Mouse (Mus musculus): ENCODE measurements at regions not wholly inside any gene's neighbourhood (a gene's known extent, or its start where the extent isn't known, plus 50 kb on each side); places are given as distances from the start of the nearest gene placed in this dataset.

DNA sequence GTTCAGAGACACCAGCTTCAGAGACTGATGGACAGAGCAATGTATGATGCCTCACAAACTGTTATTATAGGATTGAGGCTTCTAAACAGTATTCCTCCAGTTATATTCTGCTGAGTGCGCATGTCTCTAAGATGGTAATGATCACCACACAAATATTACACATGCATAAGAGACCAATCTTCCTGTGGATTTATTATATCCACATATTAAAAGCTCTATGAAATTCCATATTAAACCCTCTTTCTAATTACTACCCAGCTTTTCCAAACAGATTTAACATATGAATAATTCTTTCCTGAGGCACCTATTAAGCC lies 2252.9 kb downstream of the 4930444P10Rik start:
- intact Hi-C loops (cut with DNase I): no loop called here

DNA sequence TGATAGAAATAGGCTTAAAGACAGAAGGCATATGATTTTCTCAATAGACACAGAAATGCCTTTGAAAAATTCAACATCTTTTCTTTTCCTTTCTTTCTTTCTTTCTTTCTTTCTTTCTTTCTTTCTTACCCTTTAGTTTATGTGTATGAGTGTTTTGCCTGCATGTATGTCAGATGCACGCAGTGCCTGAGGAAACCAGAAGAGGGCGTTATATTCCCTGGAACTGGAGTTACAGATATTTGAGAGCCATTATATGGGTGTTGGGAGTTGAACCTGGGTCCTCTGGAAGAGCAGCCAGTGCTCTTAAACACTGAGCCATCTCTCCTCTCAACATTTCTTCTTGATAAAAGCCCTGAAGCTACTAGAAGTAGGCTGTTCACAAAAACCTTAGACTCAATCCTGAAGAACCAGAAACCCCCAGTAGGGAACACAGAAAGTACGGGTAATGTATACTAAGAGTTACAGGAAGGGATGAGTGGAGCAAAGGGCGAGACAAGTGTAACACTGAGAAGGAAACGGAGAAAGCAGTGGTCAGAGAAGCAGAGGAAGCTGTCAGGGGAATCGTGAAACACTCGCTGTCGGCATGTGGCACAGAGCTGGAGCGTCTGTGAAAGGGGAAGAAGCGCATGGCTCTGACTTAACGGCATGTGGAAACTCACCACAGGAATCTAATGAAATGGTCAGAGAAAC lies 2253.4 kb downstream of the 4930444P10Rik start:
- intact Hi-C loops (cut with DNase I): no loop called here

DNA sequence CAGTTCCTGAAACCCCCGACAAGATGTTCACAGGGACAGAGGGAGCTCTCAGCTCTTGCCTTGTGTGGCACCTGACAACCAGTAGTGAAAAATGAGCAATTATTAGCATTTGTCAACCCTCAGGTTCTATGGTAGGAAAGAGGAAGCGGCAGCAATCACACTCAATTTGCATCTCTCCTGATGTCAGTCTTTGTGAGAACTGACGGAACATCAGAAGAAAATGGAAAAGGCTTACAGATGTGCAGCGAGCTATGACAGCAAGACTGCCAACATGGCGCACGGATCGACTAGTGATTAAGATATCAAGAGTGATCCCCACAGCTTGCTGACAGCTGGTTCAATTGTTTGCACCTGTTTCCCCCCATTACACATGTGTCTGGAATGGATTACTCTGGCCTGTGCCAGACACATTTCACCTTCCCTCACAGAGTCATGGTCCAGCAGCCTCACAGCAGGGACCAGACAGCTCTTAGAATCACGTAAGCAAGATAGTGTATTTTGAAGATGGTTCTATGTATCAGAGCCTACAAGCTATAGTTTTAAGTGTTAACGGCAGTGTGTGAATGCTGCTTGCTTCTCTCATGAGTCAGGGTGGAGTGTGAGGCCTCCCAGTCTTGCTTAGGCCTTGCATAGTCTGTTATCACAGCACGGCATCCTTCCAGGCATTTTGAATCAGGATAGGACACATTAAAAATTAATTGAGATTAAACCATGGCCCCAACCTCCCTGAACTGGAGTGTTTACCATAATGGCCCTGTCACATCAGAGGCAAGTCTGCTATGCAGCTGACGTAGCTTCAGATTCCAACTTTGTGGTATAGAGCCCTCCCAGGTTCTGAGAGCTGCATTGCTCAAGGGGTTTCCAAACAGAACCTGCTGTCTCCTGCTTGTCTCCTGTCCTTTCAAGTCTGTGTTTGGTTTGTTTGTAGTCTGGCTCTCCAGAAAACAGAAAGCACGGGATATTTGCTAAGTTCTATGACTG lies 2258.0 kb downstream of the 4930444P10Rik start:
- intact Hi-C loops (cut with DNase I): no loop called here

DNA sequence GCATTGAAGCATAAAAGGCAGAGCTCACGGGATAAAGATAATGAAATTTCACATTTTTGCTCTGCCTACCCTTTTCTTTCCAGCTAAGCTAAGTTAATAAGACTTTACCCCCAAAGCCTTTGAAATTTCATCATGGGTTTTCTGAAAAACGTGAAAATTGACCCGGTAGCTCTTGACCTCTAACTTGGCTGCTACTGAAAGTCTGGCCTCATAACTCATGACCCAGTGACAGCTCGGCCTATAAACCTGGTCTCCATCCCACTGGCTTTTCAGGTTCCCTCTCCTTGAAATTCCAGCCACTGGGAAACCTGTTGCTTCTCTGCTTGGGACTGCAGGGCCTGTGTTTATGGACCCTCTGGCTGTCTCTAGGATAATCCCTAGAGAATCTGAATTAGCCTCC lies 2285.3 kb downstream of the 4930444P10Rik start:
- intact Hi-C loops (cut with DNase I): no loop called here

DNA sequence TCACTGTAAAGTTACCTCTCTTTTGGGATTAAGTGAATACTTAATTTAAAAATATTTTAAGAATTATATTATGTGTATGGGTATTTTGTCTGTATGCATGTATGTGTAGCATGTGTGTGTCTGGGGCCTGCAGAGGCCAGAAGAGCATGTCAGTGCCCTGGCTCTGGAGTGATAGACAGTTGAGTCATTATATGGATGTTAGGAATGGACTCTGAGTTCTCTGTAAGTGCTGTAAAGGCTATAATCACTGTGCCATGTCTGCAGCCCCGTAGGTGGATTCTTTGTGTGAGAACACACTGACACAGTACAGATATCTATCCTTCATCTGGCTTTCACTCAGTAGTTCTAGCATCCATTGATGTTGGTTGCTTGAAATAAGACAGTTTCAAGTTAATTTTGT lies 2292.7 kb downstream of the 4930444P10Rik start:
- intact Hi-C loops (cut with DNase I): no loop called here

DNA sequence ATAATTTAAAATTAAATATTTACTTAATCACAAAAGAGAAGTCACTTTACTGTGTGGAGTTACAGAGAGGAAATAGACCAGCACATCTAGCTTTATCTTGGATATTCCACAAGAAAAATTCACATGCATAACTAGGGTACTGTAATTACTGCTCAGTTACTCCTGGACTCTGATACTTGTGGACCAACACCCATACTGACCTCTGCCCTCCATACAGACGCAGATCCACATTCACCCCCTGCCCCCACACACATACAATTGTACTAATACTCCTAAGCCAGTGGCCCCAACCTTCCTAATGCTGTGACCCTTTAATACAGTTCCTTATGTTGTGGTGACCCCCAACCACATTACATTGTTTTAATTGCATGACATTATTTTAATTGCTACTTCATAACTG lies 2294.3 kb downstream of the 4930444P10Rik start:
- intact Hi-C loops (cut with DNase I): no loop called here

DNA sequence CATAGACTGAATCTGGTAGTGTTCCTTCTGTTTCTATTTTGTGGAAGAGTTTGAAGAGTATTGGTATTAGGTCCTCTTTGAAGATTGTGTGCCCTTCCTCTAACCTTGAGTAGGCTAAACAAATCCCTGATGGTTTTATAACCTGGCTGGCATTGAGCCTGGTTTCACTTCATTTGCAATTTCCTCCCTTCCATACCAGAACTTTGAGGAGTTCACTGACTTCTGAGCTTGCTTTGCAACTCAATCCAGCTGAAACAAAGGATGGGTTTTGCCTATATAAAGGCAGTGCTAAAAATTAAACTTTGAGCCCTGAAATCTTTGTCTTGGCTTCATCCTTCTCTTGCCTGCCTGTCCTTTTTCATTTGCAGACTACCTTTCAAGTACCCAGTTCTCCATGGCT lies 2297.9 kb downstream of the 4930444P10Rik start:
- intact Hi-C loops (cut with DNase I): no loop called here

DNA sequence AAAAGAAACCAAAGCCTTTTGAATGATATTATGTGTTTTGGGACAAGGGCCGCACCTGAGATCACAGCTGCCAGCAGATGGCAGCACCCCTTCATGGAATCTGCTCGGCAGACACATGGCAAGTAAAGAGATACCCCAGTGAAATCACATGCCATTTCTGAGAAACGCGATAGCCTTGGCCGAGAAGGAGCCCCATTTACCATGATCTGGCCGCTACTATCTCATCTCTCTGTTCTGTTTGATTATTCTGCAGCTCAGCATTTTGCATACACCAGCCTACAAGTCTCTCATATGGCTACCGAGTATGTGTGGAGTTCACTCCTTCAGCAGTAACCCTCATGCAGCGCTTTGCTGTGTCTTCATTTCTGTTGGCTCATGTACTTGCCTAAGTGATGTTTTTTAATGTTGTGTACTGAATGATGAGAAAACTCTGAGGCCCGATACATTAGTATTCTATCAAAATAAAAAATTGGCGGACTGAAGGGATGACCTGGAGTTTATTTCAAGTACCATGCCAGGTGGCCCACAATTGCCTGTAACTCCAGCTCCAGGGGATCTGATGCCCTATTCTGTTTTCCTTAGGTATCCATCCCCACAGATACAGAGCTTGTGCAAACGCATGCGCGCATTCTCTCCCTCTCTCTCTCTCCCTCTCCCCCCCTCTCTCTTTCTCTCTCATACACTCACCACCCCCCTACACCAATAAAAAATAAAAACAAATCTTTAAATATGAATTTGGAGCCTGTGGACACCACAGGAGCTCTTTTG lies 2303.6 kb downstream of the 4930444P10Rik start:
- intact Hi-C loops (cut with DNase I): loop anchor here (2.0 to 5.0 kb wide), 4 partner anchors 783 to 1073 kb away; no protein-coding TSS in a partner anchor

DNA sequence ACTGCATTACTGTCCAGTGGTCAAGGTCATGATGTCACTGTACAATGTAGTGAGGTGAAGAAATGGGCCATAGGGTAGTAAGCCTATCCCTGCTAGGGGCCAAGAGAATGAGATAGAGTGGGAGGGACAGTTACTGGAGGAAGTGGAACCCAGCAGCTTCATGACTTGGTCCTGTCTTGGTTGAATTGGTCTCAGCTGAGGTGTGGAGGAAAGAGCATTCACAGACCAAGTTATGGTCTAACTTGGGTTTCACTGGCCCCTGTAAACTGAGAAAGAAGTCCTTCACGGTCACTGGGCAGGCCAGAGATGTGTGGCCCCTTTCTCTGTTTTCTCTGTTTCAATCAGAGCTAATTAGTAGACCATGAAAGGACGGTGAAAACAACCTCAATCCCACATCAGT lies 2306.1 kb downstream of the 4930444P10Rik start:
- intact Hi-C loops (cut with DNase I): loop anchor here (5.0 kb wide), 2 partner anchors 785 to 1075 kb away; no protein-coding TSS in a partner anchor

DNA sequence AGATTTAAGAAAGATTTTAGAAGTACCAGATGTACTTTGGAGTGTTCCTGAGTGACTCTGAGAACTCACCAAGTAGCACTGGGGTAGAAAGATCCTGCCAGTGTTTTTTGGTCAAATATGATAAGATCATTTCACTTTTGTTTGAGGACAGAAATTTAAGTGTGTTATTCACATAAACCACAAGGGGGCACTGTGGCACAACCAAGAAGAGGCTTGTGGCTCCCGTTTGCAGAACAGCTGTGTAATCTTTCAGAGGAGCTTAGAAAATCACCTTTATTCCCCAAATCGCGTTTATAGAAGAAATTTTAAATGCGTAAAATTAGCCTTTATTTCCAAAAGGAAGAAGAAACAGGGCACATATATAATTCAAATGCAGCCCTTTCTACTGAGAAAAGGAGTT lies 2308.7 kb downstream of the 4930444P10Rik start:
- intact Hi-C loops (cut with DNase I): no loop called here

DNA sequence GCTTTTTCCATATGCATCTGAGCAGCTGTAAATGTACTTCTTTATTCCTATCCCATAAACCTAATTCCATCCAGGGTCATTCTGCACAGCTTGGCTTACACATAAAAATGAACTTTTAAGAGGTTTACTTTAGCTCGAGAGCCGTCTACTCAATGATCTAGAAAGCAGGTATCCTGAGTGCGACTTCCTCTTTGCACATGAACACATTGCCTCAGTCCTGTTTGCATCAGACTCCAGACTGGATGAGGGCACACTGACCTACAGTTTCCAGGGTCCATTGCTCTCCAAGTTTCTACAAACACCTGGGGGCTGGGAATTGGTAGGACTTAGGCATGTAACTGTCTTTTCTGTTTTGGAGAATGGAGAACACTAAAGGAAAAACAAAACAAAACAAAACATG lies 2310.5 kb downstream of the 4930444P10Rik start:
- intact Hi-C loops (cut with DNase I): no loop called here

DNA sequence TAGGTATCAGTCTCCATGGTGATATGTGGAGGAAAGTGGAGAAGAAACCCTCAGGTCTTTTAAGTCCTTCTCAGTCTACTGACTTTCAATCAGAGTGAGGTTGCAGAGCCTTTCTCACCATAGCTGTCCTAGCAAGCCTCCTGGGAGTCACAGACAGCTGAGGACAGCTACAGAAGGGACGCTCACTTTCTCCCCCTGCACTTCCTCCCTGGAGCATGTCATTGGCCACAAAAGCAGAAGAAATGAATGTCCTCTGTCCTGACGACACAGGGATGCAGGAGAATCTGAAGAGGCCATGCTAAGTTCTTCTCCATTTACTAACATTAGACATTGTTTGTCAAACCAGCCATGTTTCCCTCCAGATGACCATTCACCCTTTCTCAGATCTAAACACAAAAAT lies 2321.0 kb downstream of the 4930444P10Rik start:
- intact Hi-C loops (cut with DNase I): no loop called here

DNA sequence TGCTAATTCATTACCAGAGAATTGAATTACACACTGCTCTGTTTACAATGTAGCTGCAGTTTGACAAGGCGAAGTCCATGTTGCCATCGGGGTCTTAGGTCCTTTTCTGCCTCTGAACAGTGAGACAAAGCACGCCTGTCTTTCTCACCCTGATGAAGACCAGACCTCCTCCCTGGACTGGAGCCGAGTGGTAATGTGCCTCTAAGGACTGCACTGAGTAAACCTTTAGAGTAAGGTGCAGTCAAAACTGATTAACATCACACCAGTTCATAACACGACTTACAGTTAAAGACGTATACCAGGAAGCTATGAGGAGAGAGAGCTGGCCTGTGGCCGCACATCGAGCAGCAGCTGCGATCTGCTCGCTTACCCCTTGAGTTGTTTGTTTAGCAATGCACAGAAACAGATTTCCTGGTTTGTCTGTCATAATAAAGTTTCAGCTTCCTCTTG lies 2322.1 kb downstream of the 4930444P10Rik start:
- intact Hi-C loops (cut with DNase I): no loop called here

DNA sequence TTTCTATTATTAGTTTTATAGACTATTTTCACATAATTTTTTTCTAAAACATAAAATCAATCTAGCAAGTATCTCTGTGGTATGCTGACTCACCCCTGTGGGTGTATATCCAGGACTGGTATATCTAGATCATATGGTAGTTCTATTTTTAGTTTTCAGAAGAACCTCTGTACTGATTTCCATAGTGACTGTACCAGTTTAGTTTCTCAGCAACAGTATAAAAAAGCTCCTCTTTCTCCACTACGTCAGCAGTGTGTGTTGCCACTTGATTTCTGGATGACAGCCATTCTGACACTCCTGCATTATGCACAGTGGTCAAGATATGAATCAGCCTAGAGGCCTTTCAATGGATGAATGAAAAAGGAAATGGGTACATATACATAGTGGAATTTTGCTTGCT lies 2338.6 kb downstream of the A830018L16Rik start:
- intact Hi-C loops (cut with DNase I): no loop called here

DNA sequence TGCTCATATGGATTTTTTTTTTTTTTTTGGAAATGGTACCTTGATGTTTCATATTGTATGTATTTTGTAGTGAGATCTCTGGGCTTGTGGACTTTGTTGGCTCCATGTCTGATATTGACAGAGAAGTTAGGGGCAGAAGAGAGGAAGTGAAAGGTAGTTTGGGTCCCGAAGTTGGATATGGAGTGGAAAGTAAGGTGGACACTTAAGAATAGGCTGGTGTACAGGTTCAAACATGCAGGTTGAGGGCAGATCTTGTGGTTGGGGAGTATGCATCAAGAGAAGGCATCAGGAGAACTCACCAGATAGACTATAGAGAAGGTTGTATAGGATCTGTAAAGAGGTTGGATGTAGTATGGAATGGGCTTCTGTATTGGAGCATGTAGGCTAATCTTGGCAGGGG lies 2337.5 kb downstream of the A830018L16Rik start:
- intact Hi-C loops (cut with DNase I): no loop called here

Data from adrenal gland (tissue).